Mouse (Mus musculus) midbrain, embryonic 16.5 days (tissue): Measurements from ENCODE around the gene Cacnb2. TPM values are rescaled to one million over a fixed set of nuclear protein-coding genes. Genes with fewer than 3 reads are reported as not detected.

Experiments used
- ATAC-seq: fragments of 200-750 bp; cut with Nextera tagmentation; 2 replicates; pipeline ENCODE4 v1.8.0; 2017; ENCODE audit warnings: moderate TSS enrichment
- H3K27ac ChIP-seq: fragments of 300-500 bp; sonication (generic); 2 replicates; pipeline ENCODE4 v1.5.1; 2014; ENCODE audit warnings: mild to moderate bottlenecking, low read length, mixed read lengths
- H3K27me3 ChIP-seq: fragments of 300-500 bp; sonication (generic); 2 replicates; pipeline ENCODE4 v1.6.1; 2014; ENCODE audit warnings: low read depth, low read length, mixed read lengths; ENCODE audit not compliant: control insufficient read depth, insufficient read depth
- H3K36me3 ChIP-seq: fragments of 300-500 bp; sonication (generic); 2 replicates; pipeline ENCODE4 v1.6.1; 2014; ENCODE audit warnings: mild to moderate bottlenecking, low read length, moderate library complexity, mixed read lengths; ENCODE audit not compliant: control insufficient read depth, insufficient read depth
- H3K4me1 ChIP-seq: fragments of 300-500 bp; sonication (generic); 2 replicates; pipeline ENCODE4 v1.6.1; 2014; ENCODE audit warnings: mild to moderate bottlenecking, low read length, mixed read lengths; ENCODE audit not compliant: control insufficient read depth, insufficient read depth
- H3K4me2 ChIP-seq: fragments of 300-500 bp; sonication (generic); 2 replicates; pipeline ENCODE4 v1.6.1; 2014; ENCODE audit warnings: mild to moderate bottlenecking, low read length, mixed read lengths
- H3K4me3 ChIP-seq: fragments of 300-500 bp; sonication (generic); 2 replicates; pipeline ENCODE4 v1.5.1; 2014; ENCODE audit warnings: low read depth, mild to moderate bottlenecking, low read length, moderate library complexity, mixed read lengths
- H3K9ac ChIP-seq: fragments of 300-500 bp; sonication (generic); 2 replicates; pipeline ENCODE4 v1.6.1; 2014; ENCODE audit warnings: low read depth, low read length, mixed read lengths
- H3K9me3 ChIP-seq: fragments of 300-500 bp; sonication (generic); replicated peaks from 2 replicates; pipeline ENCODE4 v1.6.1; 2014; ENCODE audit warnings: mild to moderate bottlenecking, low read length, mixed read lengths; ENCODE audit not compliant: control insufficient read depth, poor library complexity, severe bottlenecking
- WGBS: fragments of 180-500 bp; shearing (Covaris S2); extraction: QIAGEN DNeasy Blood & Tissue Kit; methylation state at CpG from one replicate; pipeline ENCODE4 v1.1.7; 2014; 5-methylcytosine and 5-hydroxymethylcytosine counted together
- polyA plus RNA-seq: library from polyadenylated mRNA; unstranded; fragments of >200 nt; fragmentation: Nextera tagmentation; extraction: Ambion mirVana; gene quantifications from 2 replicates; pipeline ENCODE4 v1.2.1, GENCODE M21; 2015

Gene Cacnb2
- polyA plus RNA-seq, 1 experiment from 2014 or later: 8.9 TPM

DNA sequence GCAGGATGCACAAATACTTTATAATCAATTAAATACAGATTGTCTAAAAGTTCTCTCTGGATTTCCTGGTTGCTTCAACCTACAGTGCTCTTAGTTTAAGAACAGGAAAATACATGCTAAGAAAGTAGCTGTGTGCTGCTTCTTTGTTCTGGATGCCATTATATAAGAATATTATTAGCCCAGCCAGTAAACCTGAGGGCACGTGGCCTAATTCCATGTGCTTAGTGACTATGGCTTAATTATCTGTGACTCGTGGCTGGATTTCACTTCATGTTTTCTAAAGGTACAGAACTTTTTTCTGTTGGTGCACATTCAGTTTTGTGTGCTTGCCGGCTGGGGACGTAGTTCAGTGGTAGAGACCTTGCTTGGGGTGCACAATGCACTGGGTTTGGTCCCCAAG is 222.3 kb downstream of the Cacnb2 start:
- no peak overlapping the region for H3K9ac ChIP-seq
- no peak overlapping the region for H3K4me2 ChIP-seq
- no peaks in the 10 kb centered on the region for H3K9me3 ChIP-seq
- no peaks in the 10 kb centered on the region for H3K36me3 ChIP-seq
- H3K27me3 ChIP-seq: no peaks in the 10 kb centered on the region
- no peak overlapping the region for H3K4me3 ChIP-seq
- H3K27ac ChIP-seq: no peak overlapping the region
- peaks cover 5% of the 10 kb centered on the region; the same call in 1 of the 2 replicates for H3K4me1 ChIP-seq
- 45% methylated on average over 4 of the region's 4 CpGs for WGBS
- ATAC-seq: no peak

- H3K4me1 ChIP-seq: peaks cover 5% of the 10 kb centered on the region; the same call in 1 of the 2 replicates
- H3K4me2 ChIP-seq: no peak overlapping the region
- H3K9me3 ChIP-seq: no peaks in the 10 kb centered on the region
- no peak for ATAC-seq
- no peaks in the 10 kb centered on the region for H3K36me3 ChIP-seq
- H3K9ac ChIP-seq: no peak overlapping the region
- no peak overlapping the region for H3K27ac ChIP-seq
- 72% methylated on average over 3 of the region's 3 CpGs for WGBS
- no peaks in the 10 kb centered on the region for H3K27me3 ChIP-seq
- no peak overlapping the region for H3K4me3 ChIP-seq
Observed at GRCm38 (mm10) chr2:14829451-14829850, 226.6 kb downstream of the Cacnb2 start.

- Histone ChIP-seq H3K36me3 (no peaks in the 10 kb centered on the region), H3K4me2 (no peak overlapping the region), H3K27me3 (no peaks in the 10 kb centered on the region), H3K4me3 (no peak overlapping the region), H3K9ac (no peak overlapping the region), H3K27ac (no peak overlapping the region), H3K9me3 (no peaks in the 10 kb centered on the region), H3K4me1 (peaks cover 5% of the 10 kb centered on the region; the same call in 1 of the 2 replicates)
- ATAC-seq: no peak
- 76% methylated on average over 2 of the region's 2 CpGs for WGBS
Observed at GRCm38 (mm10) chr2:14831308-14831707, 228.4 kb downstream of the Cacnb2 start.

DNA sequence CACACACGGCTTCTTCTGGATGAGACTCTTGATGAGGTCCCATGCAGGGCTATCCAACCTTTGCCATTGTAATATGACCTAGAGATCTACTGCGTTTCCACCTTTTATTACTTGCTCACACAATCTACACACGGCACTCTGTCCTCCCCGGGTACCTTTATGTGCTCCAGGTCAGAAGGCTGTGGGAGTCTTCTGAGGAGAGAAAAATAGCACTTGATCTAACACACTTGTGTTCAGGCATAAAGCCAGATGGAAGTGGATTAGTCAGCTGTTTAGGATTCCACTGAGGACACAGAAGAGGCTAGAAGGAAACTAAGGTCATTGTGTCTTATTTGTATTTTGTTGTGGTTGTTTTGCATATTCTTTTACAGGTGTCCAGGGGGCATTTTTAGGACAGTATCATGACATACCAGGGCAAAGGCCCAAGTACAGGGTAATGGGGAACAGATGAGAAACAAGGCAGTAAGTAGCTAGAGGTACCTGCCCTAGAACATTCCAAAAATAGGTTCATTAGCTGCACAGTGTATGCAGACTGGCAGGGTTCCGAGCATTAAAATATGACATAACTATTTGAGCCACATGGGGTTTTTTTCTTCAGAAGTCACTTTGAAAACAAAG is 231.9 kb downstream of the Cacnb2 start:
- no peak for ATAC-seq
- H3K27me3 ChIP-seq: no peaks in the 10 kb centered on the region
- 78% methylated on average over 5 of the region's 5 CpGs for WGBS

GRCm38 (mm10) chr2:14841272-14841671 is 238.4 kb downstream of the Cacnb2 start:
- H3K27ac ChIP-seq: no peak overlapping the region

More for the DNA sequence above, 231.9 kb downstream of the Cacnb2 start:
- H3K27ac ChIP-seq: no peak overlapping the region
- no peaks in the 10 kb centered on the region for H3K9me3 ChIP-seq
- H3K9ac ChIP-seq: no peak overlapping the region
- no peaks in the 10 kb centered on the region for H3K4me1 ChIP-seq
- H3K4me3 ChIP-seq: no peak overlapping the region
- no peaks in the 10 kb centered on the region for H3K36me3 ChIP-seq
- H3K4me2 ChIP-seq: no peak overlapping the region

GRCm38 (mm10) chr2:14846727-14847126 is 243.8 kb downstream of the Cacnb2 start:
- Histone ChIP-seq H3K27me3 (no peaks in the 10 kb centered on the region), H3K4me1 (no peaks in the 10 kb centered on the region), H3K9me3 (no peaks in the 10 kb centered on the region), H3K9ac (no peak overlapping the region), H3K4me3 (no peak overlapping the region), H3K36me3 (no peaks in the 10 kb centered on the region), H3K4me2 (no peak overlapping the region), H3K27ac (no peak overlapping the region)
- ATAC-seq: no peak
- 73% methylated on average over 1 of the region's 1 CpGs for WGBS

More at GRCm38 (mm10) chr2:14841272-14841671, 238.4 kb downstream of the Cacnb2 start:
- no peaks in the 10 kb centered on the region for H3K4me1 ChIP-seq
- no peaks in the 10 kb centered on the region for H3K36me3 ChIP-seq
- 61% methylated on average over 1 of the region's 1 CpGs for WGBS
- no peak overlapping the region for H3K4me2 ChIP-seq
- no peaks in the 10 kb centered on the region; the same call in 1 of the 2 replicates for H3K9me3 ChIP-seq
- H3K4me3 ChIP-seq: no peak overlapping the region
- H3K9ac ChIP-seq: no peak overlapping the region
- no peak for ATAC-seq
- H3K27me3 ChIP-seq: no peaks in the 10 kb centered on the region

DNA sequence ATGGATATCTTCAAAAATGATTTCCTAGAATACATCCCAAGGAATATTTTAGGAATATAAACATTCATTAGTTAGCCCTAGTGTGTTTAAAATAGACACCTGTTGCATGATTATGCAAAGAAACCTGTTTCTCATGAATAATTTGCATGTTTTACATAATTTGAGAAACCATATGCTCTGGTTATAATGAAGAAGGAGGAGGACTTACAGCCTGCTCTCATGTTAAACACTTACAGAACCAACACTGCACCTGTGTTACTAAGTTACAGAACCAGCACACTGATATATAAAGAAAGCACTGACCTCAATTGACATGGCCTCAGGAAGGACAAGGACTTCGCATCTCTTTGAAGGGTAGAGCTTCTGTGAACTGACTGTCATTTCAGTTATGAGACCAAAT is 244.3 kb downstream of the Cacnb2 start:
- WGBS: 94% methylated on average over 1 of the region's 1 CpGs
- ATAC-seq: no peak
- H3K9me3 ChIP-seq: no peaks in the 10 kb centered on the region

DNA sequence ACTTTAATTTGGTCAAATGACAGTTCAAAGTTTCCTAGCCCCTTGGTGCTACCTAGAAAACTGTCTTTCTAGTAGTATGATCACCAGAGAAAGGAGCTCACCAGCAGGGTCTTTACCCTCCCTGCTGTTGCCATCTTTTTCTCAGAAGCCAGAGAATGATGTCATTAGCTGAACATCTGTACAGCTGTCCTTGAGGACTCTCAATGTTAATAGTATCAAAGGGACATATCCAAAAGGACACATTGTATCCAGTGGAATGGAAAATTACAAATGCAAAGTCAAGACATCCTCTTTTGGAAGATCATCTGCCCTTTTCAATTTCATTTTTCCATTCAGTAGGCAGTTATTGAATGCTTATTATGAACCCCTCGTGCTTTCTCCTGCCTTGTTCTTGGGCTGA is 247.9 kb downstream of the Cacnb2 start:
- H3K36me3 ChIP-seq: no peaks in the 10 kb centered on the region

More for the DNA sequence above, 244.3 kb downstream of the Cacnb2 start:
- Histone ChIP-seq H3K9ac (no peak overlapping the region), H3K4me1 (no peaks in the 10 kb centered on the region), H3K4me2 (no peak overlapping the region), H3K27ac (no peak overlapping the region), H3K36me3 (no peaks in the 10 kb centered on the region), H3K27me3 (no peaks in the 10 kb centered on the region), H3K4me3 (no peak overlapping the region)

GRCm38 (mm10) chr2:14851383-14851782 is 248.5 kb downstream of the Cacnb2 start:
- H3K4me3 ChIP-seq: no peak overlapping the region
- no peaks in the 10 kb centered on the region for H3K9me3 ChIP-seq
- WGBS: 90% methylated on average over 1 of the region's 1 CpGs
- no peaks in the 10 kb centered on the region for H3K27me3 ChIP-seq
- no peak overlapping the region for H3K27ac ChIP-seq
- no peaks in the 10 kb centered on the region for H3K4me1 ChIP-seq
- no peak for ATAC-seq
- H3K36me3 ChIP-seq: no peaks in the 10 kb centered on the region
- no peak overlapping the region for H3K9ac ChIP-seq
- H3K4me2 ChIP-seq: no peak overlapping the region

More for the DNA sequence above, 247.9 kb downstream of the Cacnb2 start:
- Histone ChIP-seq H3K9me3 (no peaks in the 10 kb centered on the region), H3K9ac (no peak overlapping the region), H3K4me3 (no peak overlapping the region), H3K27ac (no peak overlapping the region), H3K4me1 (no peaks in the 10 kb centered on the region), H3K27me3 (no peaks in the 10 kb centered on the region), H3K4me2 (no peak overlapping the region)
- 88% methylated on average over 1 of the region's 1 CpGs for WGBS
- ATAC-seq: no peak
